29 mouse cellular contexts compared by ENCODE assay signal in the genomic region with DNA sequence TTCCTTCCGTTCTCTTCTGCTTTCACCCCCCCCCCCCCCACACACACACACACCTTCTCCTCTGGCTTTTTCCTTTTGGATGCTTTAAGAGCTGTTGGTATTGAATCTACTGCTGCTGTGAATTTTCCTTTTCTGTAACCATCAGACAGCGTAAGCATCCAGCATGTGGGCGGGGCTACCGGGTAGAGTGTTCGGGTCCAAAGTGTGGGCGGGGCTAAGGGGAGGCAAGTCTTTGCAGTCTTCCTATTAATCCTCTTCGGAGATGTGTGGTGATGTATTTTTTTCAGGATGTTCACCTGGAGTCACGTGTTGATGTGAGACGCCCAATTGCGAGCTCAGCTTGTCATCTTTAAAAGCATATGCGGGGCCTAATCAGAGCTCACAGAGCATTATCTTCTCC.
DNase-seq lines count a peak whose midpoint lies in the region; ATAC-seq and TF ChIP-seq lines count a peak whose summit lies in the region.
"Had no signal": no experiment of that assay in that cellular context is flagged by ENCODE, and none has a peak within 500 bp of the region (broad histone marks: within the 10 kb centered on the region; RNA-seq: fewer than 3 reads in every experiment).

No protein-coding gene starts in this region.

- no peak for DNase-seq in hindbrain, embryonic 14.5 days (ENCODE audit: low spot score)
- DNase-seq in hindbrain, embryonic 10.5 days (ENCODE audit: low spot score): no peak
- peak; percentile 70 for DNase-seq in 3134 (ENCODE audit: extremely low read depth, insufficient read length, low spot score)
- DNase-seq in 416B (ENCODE audit: low read depth): peak; percentile 86
- DNase-seq in ZHBTc4 (ENCODE audit: low read depth, low spot score): peak; percentile 59
- no peak for DNase-seq in thymus, adult 2 months
- DNase-seq: adrenal gland, adult 8-10 months; cerebellum, adult 8-10 months; cerebellum, postnatal 25 days; embryo, embryonic 11 days; gastrocnemius, postnatal 25 days; kidney, adult 2 months; kidney, postnatal 4 days; liver; lung, adult 2 months; lung, postnatal 10 days; right cerebral cortex, postnatal 25 days; spleen, adult 18-20 months had no signal

- 0 out of 2 replicates have a peak overlapping the region, but pooled peaks have one; percentile 1 for H3K27ac ChIP-seq in hindbrain, embryonic 14.5 days
- no peak overlapping the region for H3K27ac ChIP-seq in hindbrain, embryonic 10.5 days
- H3K27ac ChIP-seq in kidney, embryonic 15.5 days: no peak overlapping the region
- H3K27ac ChIP-seq in thymus, adult 2 months (ENCODE audit: control insufficient read depth, insufficient read depth, low read length): no peak overlapping the region
- no peak overlapping the region for H3K27ac ChIP-seq in forebrain, embryonic 16.5 days (ENCODE audit: low read length)
- H3K27ac ChIP-seq: embryonic facial prominence, embryonic 12.5 days; hindbrain, postnatal 0 days; intestine, embryonic 15.5 days; kidney, postnatal 0 days; liver, embryonic 14.5 days; neural tube, embryonic 12.5 days had no signal

- H3K9me3 ChIP-seq in hindbrain, embryonic 14.5 days (ENCODE audit: control insufficient read depth, low read length): no peaks in the 10 kb centered on the region
- no peaks in the 10 kb centered on the region for H3K9me3 ChIP-seq in hindbrain, embryonic 10.5 days
- no peaks in the 10 kb centered on the region for H3K9me3 ChIP-seq in kidney, embryonic 15.5 days (replicated peaks)
- no peaks in the 10 kb centered on the region for H3K9me3 ChIP-seq in forebrain, embryonic 16.5 days (ENCODE audit: control insufficient read depth, low read length)
- H3K9me3 ChIP-seq: embryonic facial prominence, embryonic 12.5 days; intestine, embryonic 15.5 days; neural tube, embryonic 12.5 days had no signal

- no peak for ATAC-seq in hindbrain, embryonic 14.5 days (ENCODE audit: low FRiP score)
- no peak for ATAC-seq in kidney, embryonic 15.5 days (replicated peaks; ENCODE audit: low FRiP score)
- ATAC-seq in forebrain, embryonic 16.5 days: no peak
- ATAC-seq: forebrain, embryonic 14.5 days; hindbrain, postnatal 0 days; intestine, embryonic 15.5 days; midbrain, embryonic 16.5 days had no signal

- H3K4me3 ChIP-seq in hindbrain, embryonic 14.5 days (replicated peaks; ENCODE audit: low read length): no peak overlapping the region
- no peak overlapping the region for H3K4me3 ChIP-seq in hindbrain, embryonic 10.5 days
- H3K4me3 ChIP-seq in kidney, embryonic 15.5 days (replicated peaks): no peak overlapping the region
- no peak overlapping the region for H3K4me3 ChIP-seq in thymus, adult 2 months (ENCODE audit: control insufficient read depth, insufficient read depth, low read length)
- no peak overlapping the region for H3K4me3 ChIP-seq in forebrain, embryonic 16.5 days (replicated peaks; ENCODE audit: low read length)
- H3K4me3 ChIP-seq: embryonic facial prominence, embryonic 12.5 days; intestine, embryonic 15.5 days; neural tube, embryonic 12.5 days had no signal

- WGBS in hindbrain, embryonic 14.5 days: 80% methylated on average over 11 of the region's 11 CpGs
- WGBS in hindbrain, embryonic 10.5 days: 85% methylated on average over 11 of the region's 11 CpGs
- WGBS in kidney, embryonic 15.5 days: 82% methylated on average over 11 of the region's 11 CpGs
- 86% methylated on average over 11 of the region's 11 CpGs for WGBS in thymus, adult 2 months
- WGBS in forebrain, embryonic 16.5 days: 77% methylated on average over 11 of the region's 11 CpGs

- H3K4me2 ChIP-seq in hindbrain, embryonic 14.5 days (replicated peaks): no peak overlapping the region
- no peak overlapping the region for H3K4me2 ChIP-seq in kidney, embryonic 15.5 days
- no peak overlapping the region for H3K4me2 ChIP-seq in forebrain, embryonic 16.5 days (ENCODE audit: low read length)
- H3K4me2 ChIP-seq: embryonic facial prominence, embryonic 12.5 days; heart, embryonic 11.5 days; intestine, embryonic 15.5 days; neural tube, embryonic 12.5 days had no signal

- no peak for TF ChIP-seq CTCF in thymus, adult 2 months (IDR thresholded peaks at IDR 0.05; ENCODE audit: borderline replicate concordance, control insufficient read depth, extremely low read depth, insufficient read depth, low read length, poor library complexity)

- H3K4me1 ChIP-seq in hindbrain, embryonic 14.5 days (replicated peaks; ENCODE audit: control insufficient read depth, insufficient read depth, low read length): no peaks in the 10 kb centered on the region
- 0 out of 2 replicates have a peak, but pooled peaks cover 4% of the 10 kb centered on the region for H3K4me1 ChIP-seq in hindbrain, embryonic 10.5 days (replicated peaks)
- no peaks in the 10 kb centered on the region for H3K4me1 ChIP-seq in kidney, embryonic 15.5 days
- no peaks in the 10 kb centered on the region for H3K4me1 ChIP-seq in thymus, adult 2 months (replicated peaks; ENCODE audit: control insufficient read depth, insufficient read depth, low read length)
- H3K4me1 ChIP-seq in forebrain, embryonic 16.5 days (replicated peaks; ENCODE audit: control insufficient read depth, insufficient read depth, low read length): no peaks in the 10 kb centered on the region
- H3K4me1 ChIP-seq: embryonic facial prominence, embryonic 12.5 days; intestine, embryonic 15.5 days had no signal

- no peaks in the 10 kb centered on the region for H3K36me3 ChIP-seq in hindbrain, embryonic 14.5 days (replicated peaks; ENCODE audit: control insufficient read depth, insufficient read depth)
- no peaks in the 10 kb centered on the region for H3K36me3 ChIP-seq in hindbrain, embryonic 10.5 days
- no peaks in the 10 kb centered on the region for H3K36me3 ChIP-seq in kidney, embryonic 15.5 days
- no peaks in the 10 kb centered on the region for H3K36me3 ChIP-seq in thymus, adult 2 months (ENCODE audit: control insufficient read depth, insufficient read depth, low read length)
- no peaks in the 10 kb centered on the region for H3K36me3 ChIP-seq in forebrain, embryonic 16.5 days (ENCODE audit: control insufficient read depth, insufficient read depth)
- H3K36me3 ChIP-seq: embryonic facial prominence, embryonic 12.5 days; intestine, embryonic 15.5 days; neural tube, embryonic 12.5 days had no signal

- H3K27me3 ChIP-seq in hindbrain, embryonic 14.5 days (ENCODE audit: control insufficient read depth, insufficient read depth, low read length): no peaks in the 10 kb centered on the region
- H3K27me3 ChIP-seq in hindbrain, embryonic 10.5 days (ENCODE audit: insufficient read depth, poor library complexity, severe bottlenecking): no peaks in the 10 kb centered on the region
- H3K27me3 ChIP-seq in kidney, embryonic 15.5 days: no peaks in the 10 kb centered on the region
- H3K27me3 ChIP-seq in thymus, adult 2 months (ENCODE audit: control insufficient read depth, insufficient read depth, low read length): no peaks in the 10 kb centered on the region
- H3K27me3 ChIP-seq in forebrain, embryonic 16.5 days (replicated peaks; ENCODE audit: control insufficient read depth, insufficient read depth, low read length): no peaks in the 10 kb centered on the region
- H3K27me3 ChIP-seq: embryonic facial prominence, embryonic 12.5 days; intestine, embryonic 15.5 days; neural tube, embryonic 12.5 days had no signal

- no peak for TF ChIP-seq POLR2A in thymus, adult 2 months (IDR thresholded peaks at IDR 0.05; ENCODE audit: control insufficient read depth, extremely low read depth, insufficient read depth, low read length, poor library complexity)

- no peak overlapping the region for H3K9ac ChIP-seq in hindbrain, embryonic 14.5 days
- H3K9ac ChIP-seq in kidney, embryonic 15.5 days: no peak overlapping the region
- H3K9ac ChIP-seq in forebrain, embryonic 16.5 days (replicated peaks; ENCODE audit: low read depth, low read length): no peak overlapping the region
- H3K9ac ChIP-seq: embryonic facial prominence, embryonic 12.5 days; intestine, embryonic 15.5 days; liver, embryonic 14.5 days; neural tube, embryonic 12.5 days had no signal

Comparison
In these comparisons a context has a peak if more than half of its experiments do, and no peak if none do; other contexts are left out.
1. DNase-seq: peak in 3134 (single experiment), 416B (single experiment) and ZHBTc4 (single experiment); none in hindbrain, embryonic 14.5 days (single experiment), hindbrain, embryonic 10.5 days (single experiment) and thymus, adult 2 months (single experiment).